Mouse (Mus musculus) kidney, adult 2 months (tissue): Measurements from ENCODE around the gene Vezt. TPM values are rescaled to one million over a fixed set of nuclear protein-coding genes. Genes with fewer than 3 reads are reported as not detected.

ENCODE experiments used
- DNase-seq: peaks from one replicate; pipeline ENCODE4 v3.0.0; 2021
- H3K27ac ChIP-seq: fragments of 200-500 bp; 2 replicates; pipeline ENCODE4 v1.5.1; 2012; ENCODE audit warnings: low read depth, low read length, control low read depth, inconsistent platforms; ENCODE audit not compliant: insufficient read depth
- H3K27me3 ChIP-seq: fragments of 200-500 bp; replicated peaks from 2 replicates; pipeline ENCODE4 v1.6.1; 2012; ENCODE audit warnings: mild to moderate bottlenecking, moderate library complexity, low read length, inconsistent platforms; ENCODE audit not compliant: control insufficient read depth, insufficient read depth
- H3K36me3 ChIP-seq: fragments of 200-500 bp; 2 replicates; pipeline ENCODE4 v1.6.1; 2012; ENCODE audit warnings: mild to moderate bottlenecking, moderate library complexity, low read length, inconsistent platforms; ENCODE audit not compliant: control insufficient read depth, insufficient read depth
- H3K4me1 ChIP-seq: fragments of 200-500 bp; 2 replicates; pipeline ENCODE4 v1.6.1; 2011; ENCODE audit warnings: low read length; ENCODE audit not compliant: control insufficient read depth, insufficient read depth
- H3K4me3 ChIP-seq: fragments of 200-500 bp; 2 replicates; pipeline ENCODE4 v1.5.1; 2011; ENCODE audit warnings: mild to moderate bottlenecking, low read depth, low read length, control low read depth; ENCODE audit not compliant: insufficient read depth
- CTCF ChIP-seq: fragments of 200-500 bp; conservative IDR thresholded peaks from 2 replicates; pipeline ENCODE4 v1.5.1; 2011; ENCODE audit warnings: low read depth, mild to moderate bottlenecking, control low read depth, low read length, moderate library complexity, mixed read lengths; ENCODE audit not compliant: insufficient read depth, insufficient read length
- POLR2A ChIP-seq: fragments of 200-500 bp; IDR thresholded peaks from one replicate; pipeline ENCODE4 v1.6.1; 2011; ENCODE audit warnings: low read depth, low read length, control low read depth
- WGBS: fragments of 180-500 bp; shearing (Covaris S2); methylation state at CpG from one replicate; pipeline ENCODE4 v1.1.7; 2018; 5-methylcytosine and 5-hydroxymethylcytosine counted together
- polyA plus RNA-seq: library from polyadenylated mRNA; depleted of rRNA; stranded (reverse); fragments of >200 nt; gene quantifications from 2 replicates; pipeline ENCODE4 v1.2.3, GENCODE M21; 2012

The Vezt gene
- polyA plus RNA-seq, 1 experiment: 12.2 TPM

- TF ChIP-seq POLR2A (no peak), CTCF (no peak)
- no peak for DNase-seq
- Histone ChIP-seq H3K4me1 (no peaks in the 10 kb centered on the region), H3K4me3 (no peak overlapping the region), H3K27ac (no peak overlapping the region; the same call in 1 of the 2 replicates), H3K27me3 (no peaks in the 10 kb centered on the region; the same call in 1 of the 2 replicates), H3K36me3 (no peaks in the 10 kb centered on the region)
- 77% methylated on average over 7 of the region's 7 CpGs for WGBS
Measured at GRCm38 (mm10) chr10:93908540-93908939, 127.1 kb downstream of the Vezt start.

DNA sequence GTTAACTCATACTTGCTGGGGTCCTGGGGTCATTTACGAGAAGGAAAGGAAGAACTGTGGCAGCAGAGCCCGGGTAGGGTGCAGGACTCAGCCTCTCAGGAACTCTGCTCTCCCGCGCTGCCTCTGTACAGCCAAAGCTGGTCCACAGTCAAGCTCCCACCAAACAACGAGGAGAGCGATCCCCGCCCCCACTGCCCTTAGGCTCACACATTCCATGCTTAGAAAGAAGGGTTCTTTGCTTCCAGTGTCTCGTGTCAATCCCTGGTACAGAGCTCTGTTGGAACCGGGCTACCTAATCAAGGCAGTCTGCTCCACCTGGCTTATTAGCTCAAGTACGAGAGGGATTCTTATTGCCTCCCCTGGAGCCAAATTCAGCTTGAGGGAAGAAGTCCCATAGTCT, 128.2 kb downstream of the Vezt start:
- TF ChIP-seq POLR2A (no peak), CTCF (no peak)
- no peaks in the 10 kb centered on the region for H3K36me3 ChIP-seq
- H3K27me3 ChIP-seq: no peaks in the 10 kb centered on the region
- no peak overlapping the region for H3K4me3 ChIP-seq
- DNase-seq: peak; percentile 20
- H3K4me1 ChIP-seq: no peaks in the 10 kb centered on the region
- no peak overlapping the region for H3K27ac ChIP-seq
- 48% methylated on average over 10 of the region's 10 CpGs for WGBS

DNA sequence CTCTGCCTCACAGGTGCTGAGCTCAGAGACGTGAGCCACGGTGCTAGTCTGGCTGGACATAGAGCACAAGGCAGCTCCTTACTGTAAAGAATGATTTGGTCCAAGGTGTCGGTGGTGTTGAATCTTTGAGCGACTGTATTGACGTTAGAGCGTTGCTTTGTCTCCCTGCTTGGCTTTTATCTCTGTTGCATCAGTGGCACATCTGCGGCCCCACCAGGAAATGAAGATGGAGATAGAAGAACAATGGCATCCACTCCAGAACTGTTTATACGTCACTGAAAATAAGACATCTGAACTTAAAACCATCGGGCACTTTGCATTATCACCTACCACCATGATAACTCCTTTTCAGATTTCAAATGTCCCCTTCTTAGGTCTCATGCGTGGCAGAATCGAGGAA, 135.7 kb downstream of the Vezt start:
- DNase-seq: no peak
- 85% methylated on average over 11 of the region's 11 CpGs for WGBS
- Histone ChIP-seq H3K4me3 (no peak overlapping the region), H3K4me1 (peaks cover 3% of the 10 kb centered on the region; the same call in 1 of the 2 replicates), H3K36me3 (no peaks in the 10 kb centered on the region), H3K27ac (no peak overlapping the region), H3K27me3 (no peaks in the 10 kb centered on the region)
- no peak for TF ChIP-seq POLR2A
- no peak for TF ChIP-seq CTCF

DNA sequence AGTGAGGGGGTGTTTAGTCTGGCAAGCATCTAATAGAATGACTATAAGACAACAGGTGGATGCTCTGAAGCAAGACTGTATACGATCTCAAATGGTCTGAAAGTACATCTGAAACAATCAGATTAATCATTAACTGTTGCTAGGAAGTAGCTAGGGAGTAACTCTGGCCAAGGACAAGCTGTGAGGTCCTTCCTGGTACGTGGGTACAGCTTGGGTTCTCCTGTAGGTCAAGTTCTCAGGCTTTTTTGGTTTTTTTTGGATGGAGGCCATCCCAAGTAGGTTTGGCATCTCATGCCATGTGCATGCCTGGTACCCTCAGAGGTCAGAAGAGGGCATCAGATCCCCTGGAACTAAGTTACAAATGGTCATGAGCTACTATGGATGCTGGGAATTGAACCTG, 136.3 kb downstream of the Vezt start:
- Histone ChIP-seq H3K4me1 (peaks cover 3% of the 10 kb centered on the region; the same call in 1 of the 2 replicates), H3K27me3 (no peaks in the 10 kb centered on the region), H3K36me3 (no peaks in the 10 kb centered on the region), H3K27ac (peak overlapping the region; percentile 48; the same call in 1 of the 2 replicates), H3K4me3 (no peak overlapping the region)
- peak; percentile 75 for DNase-seq
- 13% methylated on average over 2 of the region's 2 CpGs for WGBS
- TF ChIP-seq POLR2A: no peak
- TF ChIP-seq CTCF: no peak

- Histone ChIP-seq H3K4me3 (no peak within 1 kb of the TSS), H3K4me1 (peaks cover 3% of the 10 kb centered on the region; the same call in 1 of the 2 replicates), H3K27me3 (no peaks in the 10 kb centered on the region), H3K36me3 (no peaks in the 10 kb centered on the region), H3K27ac (no peak within 1 kb of the TSS)
- no peak for TF ChIP-seq POLR2A
- no peak for TF ChIP-seq CTCF
- 68% methylated on average over 7 of the region's 7 CpGs for WGBS
- no peak for DNase-seq
Measured at GRCm38 (mm10) chr10:93897043-93897646, 138.5 kb downstream of the Vezt start, which contains the start of gene Metap2. Gene Metap2 (minus strand): TSS chr10:93897093.

- no peak for DNase-seq
- Histone ChIP-seq H3K4me1 (peaks cover 3% of the 10 kb centered on the region; the same call in 1 of the 2 replicates), H3K4me3 (no peak overlapping the region), H3K36me3 (no peaks in the 10 kb centered on the region), H3K27me3 (no peaks in the 10 kb centered on the region), H3K27ac (no peak overlapping the region)
- TF ChIP-seq CTCF (no peak), POLR2A (no peak)
- 90% methylated on average over 4 of the region's 4 CpGs for WGBS
Measured at GRCm38 (mm10) chr10:93892551-93892950, 143.1 kb downstream of the Vezt start.

DNA sequence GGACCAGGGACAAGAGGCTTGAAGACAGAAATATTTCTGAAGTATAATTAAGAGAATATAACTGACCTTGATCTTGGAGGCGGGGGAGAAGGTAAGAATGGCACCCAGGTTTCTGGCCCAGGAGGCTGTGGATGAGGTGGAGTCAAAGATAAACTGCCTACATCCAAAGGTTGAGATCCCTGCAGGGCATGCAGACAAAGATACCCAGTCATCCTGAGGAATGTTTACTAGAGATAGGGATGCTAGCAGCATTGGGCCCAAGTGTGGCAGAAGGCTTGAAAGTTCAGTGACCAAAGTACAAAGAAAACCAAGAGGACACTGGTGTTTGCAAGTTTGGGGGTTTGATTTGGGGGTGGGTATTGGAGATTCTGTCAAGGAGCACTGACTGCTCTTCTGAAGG, 144.6 kb downstream of the Vezt start:
- no peak for DNase-seq
- Histone ChIP-seq H3K4me1 (peaks cover 3% of the 10 kb centered on the region; the same call in 1 of the 2 replicates), H3K4me3 (no peak overlapping the region), H3K36me3 (no peaks in the 10 kb centered on the region; the same call in 1 of the 2 replicates), H3K27ac (no peak overlapping the region), H3K27me3 (no peaks in the 10 kb centered on the region)
- no peak for TF ChIP-seq CTCF
- WGBS: 95% methylated on average over 1 of the region's 1 CpGs
